Mouse (Mus musculus): ENCODE measurements around the gene Scarf1. TPM values are rescaled to one million over a fixed set of nuclear protein-coding genes. Genes with fewer than 3 reads are reported as not detected.

Gene Scarf1
- polyA plus RNA-seq, 1 experiment from 2014 or later, result 4.2 TPM

GRCm38 (mm10) chr11:75538184-75538969, 25.0 kb downstream of the Scarf1 start:
- no peak for ATAC-seq (replicated peaks; ENCODE audit: low FRiP score)
- H3K36me3 ChIP-seq (ENCODE audit: control insufficient read depth, insufficient read depth, low read length), result no peaks in the 10 kb centered on the region

GRCm38 (mm10) chr11:75538970-75539299, 25.6 kb downstream of the Scarf1 start:
- Histone ChIP-seq H3K36me3 (ENCODE audit: control insufficient read depth, insufficient read depth, low read length) (no peaks in the 10 kb centered on the region), H3K4me2 (ENCODE audit: low read depth, low read length, severe bottlenecking) (no peak overlapping the region), H3K27me3 (ENCODE audit: control insufficient read depth, insufficient read depth, low read length) (no peaks in the 10 kb centered on the region), H3K4me1 (replicated peaks; ENCODE audit: control insufficient read depth, insufficient read depth, low read length) (no peaks in the 10 kb centered on the region; the same call in 1 of the 2 replicates), H3K9ac (ENCODE audit: low read length) (no peak overlapping the region), H3K9me3 (ENCODE audit: control insufficient read depth, low read length) (no peaks in the 10 kb centered on the region), H3K27ac (ENCODE audit: low read depth, low read length) (no peak overlapping the region), H3K4me3 (ENCODE audit: low read depth, low read length) (no peak overlapping the region)
- no peak for DNase-seq (ENCODE audit: low spot score)
- no peak for ATAC-seq (replicated peaks; ENCODE audit: low FRiP score)
- 91% methylated on average over 13 of the region's 13 CpGs for WGBS

More at GRCm38 (mm10) chr11:75538184-75538969, 25.0 kb downstream of the Scarf1 start:
- Histone ChIP-seq H3K27ac (ENCODE audit: low read depth, low read length) (no peak overlapping the region), H3K27me3 (ENCODE audit: control insufficient read depth, insufficient read depth, low read length) (no peaks in the 10 kb centered on the region), H3K4me2 (ENCODE audit: low read depth, low read length, severe bottlenecking) (no peak overlapping the region), H3K9ac (ENCODE audit: low read length) (no peak overlapping the region), H3K4me1 (replicated peaks; ENCODE audit: control insufficient read depth, insufficient read depth, low read length) (no peaks in the 10 kb centered on the region; the same call in 1 of the 2 replicates), H3K4me3 (ENCODE audit: low read depth, low read length) (no peak overlapping the region), H3K9me3 (ENCODE audit: control insufficient read depth, low read length) (no peaks in the 10 kb centered on the region)
- 72% methylated on average over 9 of the region's 9 CpGs for WGBS
- DNase-seq (ENCODE audit: low spot score), result no peak

GRCm38 (mm10) chr11:75540209-75540608, 26.9 kb downstream of the Scarf1 start:
- Histone ChIP-seq H3K4me1 (replicated peaks; ENCODE audit: control insufficient read depth, insufficient read depth, low read length) (no peaks in the 10 kb centered on the region; the same call in 1 of the 2 replicates), H3K36me3 (ENCODE audit: control insufficient read depth, insufficient read depth, low read length) (no peaks in the 10 kb centered on the region), H3K4me3 (ENCODE audit: low read depth, low read length) (no peak overlapping the region), H3K27ac (ENCODE audit: low read depth, low read length) (no peak overlapping the region), H3K27me3 (ENCODE audit: control insufficient read depth, insufficient read depth, low read length) (no peaks in the 10 kb centered on the region), H3K4me2 (ENCODE audit: low read depth, low read length, severe bottlenecking) (no peak overlapping the region), H3K9me3 (ENCODE audit: control insufficient read depth, low read length) (no peaks in the 10 kb centered on the region), H3K9ac (ENCODE audit: low read length) (no peak overlapping the region)
- DNase-seq (ENCODE audit: low spot score), result no peak
- 82% methylated on average over 8 of the region's 8 CpGs for WGBS
- no peak for ATAC-seq (replicated peaks; ENCODE audit: low FRiP score)

- Histone ChIP-seq H3K27me3 (ENCODE audit: control insufficient read depth, insufficient read depth, low read length) (no peaks in the 10 kb centered on the region), H3K9me3 (ENCODE audit: control insufficient read depth, low read length) (no peaks in the 10 kb centered on the region), H3K27ac (ENCODE audit: low read depth, low read length) (no peak overlapping the region), H3K36me3 (ENCODE audit: control insufficient read depth, insufficient read depth, low read length) (no peaks in the 10 kb centered on the region), H3K4me3 (ENCODE audit: low read depth, low read length) (no peak overlapping the region), H3K4me2 (ENCODE audit: low read depth, low read length, severe bottlenecking) (no peak overlapping the region), H3K9ac (ENCODE audit: low read length) (no peak overlapping the region), H3K4me1 (replicated peaks; ENCODE audit: control insufficient read depth, insufficient read depth, low read length) (no peaks in the 10 kb centered on the region; the same call in 1 of the 2 replicates)
- whole genome bisulfite sequencing, result 77% methylated on average over 19 of the region's 19 CpGs
- no peak for DNase-seq (ENCODE audit: low spot score)
- no peak for ATAC-seq (replicated peaks; ENCODE audit: low FRiP score)
These were observed 27.6 kb downstream of the Scarf1 start for GRCm38 (mm10) chr11:75540710-75541581.

- 89% methylated on average over 9 of the region's 9 CpGs for WGBS
These were observed 31.4 kb downstream of the Scarf1 start for GRCm38 (mm10) chr11:75544713-75545112.

GRCm38 (mm10) chr11:75546057-75546456, 32.7 kb downstream of the Scarf1 start:
- 73% methylated on average over 4 of the region's 4 CpGs for WGBS
- no peak for ATAC-seq (replicated peaks; ENCODE audit: low FRiP score)
- no peaks in the 10 kb centered on the region for H3K9me3 ChIP-seq (ENCODE audit: control insufficient read depth, low read length)

More at GRCm38 (mm10) chr11:75544713-75545112, 31.4 kb downstream of the Scarf1 start:
- H3K27ac ChIP-seq (ENCODE audit: low read depth, low read length), result no peak overlapping the region
- H3K9me3 ChIP-seq (ENCODE audit: control insufficient read depth, low read length), result no peaks in the 10 kb centered on the region
- H3K36me3 ChIP-seq (ENCODE audit: control insufficient read depth, insufficient read depth, low read length), result no peaks in the 10 kb centered on the region
- no peak for DNase-seq (ENCODE audit: low spot score)
- H3K9ac ChIP-seq (ENCODE audit: low read length), result no peak overlapping the region
- 0 out of 2 replicates have a peak, but pooled peaks cover under 1% of the 10 kb centered on the region for H3K4me1 ChIP-seq (replicated peaks; ENCODE audit: control insufficient read depth, insufficient read depth, low read length)
- no peaks in the 10 kb centered on the region for H3K27me3 ChIP-seq (ENCODE audit: control insufficient read depth, insufficient read depth, low read length)
- no peak overlapping the region for H3K4me3 ChIP-seq (ENCODE audit: low read depth, low read length)
- no peak for ATAC-seq (replicated peaks; ENCODE audit: low FRiP score)
- no peak overlapping the region for H3K4me2 ChIP-seq (ENCODE audit: low read depth, low read length, severe bottlenecking)

GRCm38 (mm10) chr11:75549658-75550111, 36.3 kb downstream of the Scarf1 start:
- no peak overlapping the region for H3K4me2 ChIP-seq (ENCODE audit: low read depth, low read length, severe bottlenecking)

More at GRCm38 (mm10) chr11:75546057-75546456, 32.7 kb downstream of the Scarf1 start:
- Histone ChIP-seq H3K27me3 (ENCODE audit: control insufficient read depth, insufficient read depth, low read length) (no peaks in the 10 kb centered on the region), H3K9ac (ENCODE audit: low read length) (no peak overlapping the region), H3K27ac (ENCODE audit: low read depth, low read length) (no peak overlapping the region), H3K4me3 (ENCODE audit: low read depth, low read length) (no peak overlapping the region), H3K4me2 (ENCODE audit: low read depth, low read length, severe bottlenecking) (no peak overlapping the region), H3K36me3 (ENCODE audit: control insufficient read depth, insufficient read depth, low read length) (no peaks in the 10 kb centered on the region), H3K4me1 (replicated peaks; ENCODE audit: control insufficient read depth, insufficient read depth, low read length) (0 out of 2 replicates have a peak, but pooled peaks cover 5% of the 10 kb centered on the region)
- no peak for DNase-seq (ENCODE audit: low spot score)

GRCm38 (mm10) chr11:75550200-75550946, 37.0 kb downstream of the Scarf1 start:
- H3K27me3 ChIP-seq (ENCODE audit: control insufficient read depth, insufficient read depth, low read length), result no peaks in the 10 kb centered on the region
- H3K9ac ChIP-seq (ENCODE audit: low read length), result no peak overlapping the region
- ATAC-seq (replicated peaks; ENCODE audit: low FRiP score) (no peak), DNase-seq (ENCODE audit: low spot score) (no peak)
- H3K4me2 ChIP-seq (ENCODE audit: low read depth, low read length, severe bottlenecking), result no peak overlapping the region
- H3K9me3 ChIP-seq (ENCODE audit: control insufficient read depth, low read length), result no peaks in the 10 kb centered on the region
- 0 out of 2 replicates have a peak, but pooled peaks cover 5% of the 10 kb centered on the region for H3K4me1 ChIP-seq (replicated peaks; ENCODE audit: control insufficient read depth, insufficient read depth, low read length)
- no peak overlapping the region for H3K4me3 ChIP-seq (ENCODE audit: low read depth, low read length)
- 74% methylated on average over 12 of the region's 12 CpGs for WGBS
- H3K27ac ChIP-seq (ENCODE audit: low read depth, low read length), result no peak overlapping the region
- H3K36me3 ChIP-seq (ENCODE audit: control insufficient read depth, insufficient read depth, low read length), result no peaks in the 10 kb centered on the region

More at GRCm38 (mm10) chr11:75549658-75550111, 36.3 kb downstream of the Scarf1 start:
- WGBS, result 66% methylated on average over 5 of the region's 5 CpGs
- Histone ChIP-seq H3K4me1 (replicated peaks; ENCODE audit: control insufficient read depth, insufficient read depth, low read length) (0 out of 2 replicates have a peak, but pooled peaks cover 5% of the 10 kb centered on the region), H3K9me3 (ENCODE audit: control insufficient read depth, low read length) (no peaks in the 10 kb centered on the region), H3K9ac (ENCODE audit: low read length) (no peak overlapping the region), H3K27me3 (ENCODE audit: control insufficient read depth, insufficient read depth, low read length) (no peaks in the 10 kb centered on the region), H3K4me3 (ENCODE audit: low read depth, low read length) (no peak overlapping the region), H3K27ac (ENCODE audit: low read depth, low read length) (no peak overlapping the region), H3K36me3 (ENCODE audit: control insufficient read depth, insufficient read depth, low read length) (no peaks in the 10 kb centered on the region)
- ATAC-seq (replicated peaks; ENCODE audit: low FRiP score) (no peak), DNase-seq (ENCODE audit: low spot score) (no peak)

All from forebrain, embryonic 11.5 days (tissue).